Mouse (Mus musculus): ENCODE results near the gene BC067074.
"Not testable (repeated sequence)": the region's sequence is repeated elsewhere in the genome, so short reads cannot be mapped to it uniquely, and the experiment has no call there.

The BC067074 gene

DNA sequence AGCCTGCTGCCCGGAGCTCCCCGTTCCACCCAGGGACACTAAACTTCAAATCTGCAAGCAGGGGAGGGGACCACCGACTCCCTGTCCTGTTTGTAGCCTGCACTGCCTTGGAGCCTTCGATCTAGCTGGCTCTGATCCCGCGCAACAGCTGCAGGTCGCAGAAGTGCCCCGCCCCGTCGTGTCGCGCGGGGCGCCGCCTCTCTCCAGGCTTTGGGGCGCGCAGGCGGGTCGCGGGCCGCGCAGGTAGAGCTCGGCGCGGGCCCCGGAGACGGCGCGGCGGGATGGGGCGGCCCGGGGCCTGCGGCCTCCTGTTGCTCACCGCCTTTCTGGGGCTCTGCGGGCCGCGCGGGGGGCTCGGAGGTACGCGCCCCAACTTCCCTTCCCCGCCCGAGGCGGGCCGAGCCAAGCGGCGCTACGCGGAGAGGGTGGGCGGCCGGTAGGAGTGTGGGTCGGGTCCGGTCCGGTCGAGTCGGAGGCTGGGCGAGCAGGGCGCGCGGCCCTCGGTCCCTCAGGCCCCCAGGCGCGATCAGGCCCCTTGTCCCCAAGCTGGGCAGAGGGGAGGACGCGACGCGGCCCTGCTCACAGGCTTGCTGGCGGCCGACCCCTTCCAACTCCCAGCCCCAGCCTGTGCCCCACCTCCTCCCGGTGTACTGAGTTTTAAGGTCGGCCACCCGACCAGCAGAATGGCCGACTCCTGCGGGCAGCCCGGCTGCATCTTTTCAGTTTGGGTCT is at the start of gene BC067074:
BC067074 (plus strand) TSS at position 185 of the 732 bp plus-strand sequence.
- CTCF ChIA-PET = no interaction called here

DNA sequence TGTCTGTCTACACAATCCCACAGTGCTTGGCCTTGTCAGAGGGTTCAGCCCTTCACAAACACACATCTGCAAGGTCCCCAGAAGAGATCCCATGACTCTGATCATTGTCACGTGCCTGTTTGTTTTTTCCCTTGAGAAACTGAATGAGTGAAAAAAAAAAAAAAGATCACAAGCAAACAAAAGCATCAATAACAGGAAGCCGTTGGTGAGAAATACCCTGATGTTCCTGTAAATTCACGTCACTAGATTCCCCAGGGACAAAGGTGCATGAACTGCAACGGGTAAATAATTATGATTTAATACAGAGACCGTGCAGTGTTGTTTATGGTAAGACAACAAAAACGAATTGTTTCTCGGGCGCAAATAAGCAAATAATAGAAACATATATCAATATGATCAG is 47.9 kb upstream of the BC067074 start:
- CTCF ChIA-PET = interaction anchor here (0.7 kb wide), 1 partner anchor 1050 kb away, joined by 7 read pairs; no protein-coding TSS in a partner anchor

DNA sequence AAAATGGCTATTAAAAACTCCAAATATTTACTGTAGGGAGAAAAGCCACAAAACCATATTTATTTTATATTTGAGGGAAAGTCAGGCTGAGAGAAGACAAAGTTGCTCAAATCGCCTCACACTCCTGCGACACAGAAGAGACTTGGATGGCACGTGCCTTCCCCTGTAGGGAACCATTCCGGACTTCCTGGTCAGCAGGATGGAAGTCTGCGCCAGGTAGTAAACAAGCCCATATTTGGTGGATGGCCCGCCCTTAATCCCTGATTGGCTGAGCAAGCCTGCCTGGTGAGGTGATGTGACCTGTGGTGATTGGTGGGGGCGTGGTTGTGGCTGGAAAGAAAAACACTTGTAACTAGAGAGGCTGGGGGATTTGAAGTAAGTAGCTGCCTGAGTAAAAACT is 40.4 kb upstream of the BC067074 start:
- CTCF ChIA-PET = not testable (repeated sequence)

DNA sequence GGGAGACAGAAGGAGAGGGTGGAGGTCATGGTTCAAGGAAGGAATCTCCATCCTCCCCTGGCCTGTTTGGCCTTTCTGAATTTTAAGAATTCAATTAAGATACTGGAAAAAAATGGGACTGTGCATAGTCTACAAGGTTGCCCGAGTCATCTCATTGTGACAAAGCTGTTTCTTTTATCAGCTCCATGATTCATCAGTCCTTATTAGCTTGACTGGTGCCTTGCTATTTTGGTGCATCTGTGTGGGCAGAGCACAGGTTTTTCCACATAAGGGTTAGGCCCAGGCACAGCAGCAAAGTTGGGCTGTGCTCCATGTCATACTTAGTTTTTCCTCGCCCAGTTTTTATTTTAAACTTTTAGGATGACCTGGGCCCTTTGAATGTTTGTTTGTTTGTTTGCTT is 36.2 kb upstream of the BC067074 start:
- CTCF ChIA-PET = no interaction called here

DNA sequence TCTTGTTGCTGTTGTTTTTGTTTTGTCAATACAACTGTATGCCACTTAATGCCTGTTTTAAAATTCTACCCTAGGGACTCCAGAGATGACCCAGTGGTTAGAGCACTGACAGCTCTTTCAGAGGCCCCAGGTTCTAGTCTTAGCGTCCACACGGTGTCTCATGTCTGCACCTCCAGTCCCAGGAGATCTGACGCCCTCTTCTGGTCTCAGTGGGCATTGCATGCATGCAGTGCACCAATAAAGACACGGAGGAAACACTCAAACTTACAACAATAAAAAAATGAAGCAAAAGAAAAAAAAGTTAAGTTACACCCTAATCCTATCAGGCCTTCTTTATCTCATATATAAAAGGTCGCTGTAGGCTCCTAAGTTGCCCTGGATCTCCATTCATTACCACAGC is 35.8 kb upstream of the BC067074 start:
- CTCF ChIA-PET = no interaction called here

DNA sequence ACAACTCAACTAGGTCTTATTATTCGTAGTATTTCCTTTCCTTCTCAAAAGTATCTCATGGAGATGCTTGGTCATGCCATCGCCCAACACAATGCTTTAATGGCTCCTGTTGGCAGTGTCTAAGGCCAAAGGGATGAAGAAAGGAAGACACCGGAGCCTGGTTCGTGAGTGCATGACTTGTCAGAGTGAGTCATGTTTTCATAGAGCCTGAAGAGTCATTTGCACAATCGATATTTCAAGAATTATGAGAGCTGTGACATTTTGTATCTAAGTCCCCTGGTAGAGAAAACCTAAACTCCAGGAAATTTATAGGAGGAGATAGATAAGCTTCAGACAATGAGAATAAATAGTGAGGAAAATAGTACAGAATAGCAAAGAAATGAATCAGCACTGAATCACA is 33.7 kb upstream of the BC067074 start:
- CTCF ChIA-PET = no interaction called here

DNA sequence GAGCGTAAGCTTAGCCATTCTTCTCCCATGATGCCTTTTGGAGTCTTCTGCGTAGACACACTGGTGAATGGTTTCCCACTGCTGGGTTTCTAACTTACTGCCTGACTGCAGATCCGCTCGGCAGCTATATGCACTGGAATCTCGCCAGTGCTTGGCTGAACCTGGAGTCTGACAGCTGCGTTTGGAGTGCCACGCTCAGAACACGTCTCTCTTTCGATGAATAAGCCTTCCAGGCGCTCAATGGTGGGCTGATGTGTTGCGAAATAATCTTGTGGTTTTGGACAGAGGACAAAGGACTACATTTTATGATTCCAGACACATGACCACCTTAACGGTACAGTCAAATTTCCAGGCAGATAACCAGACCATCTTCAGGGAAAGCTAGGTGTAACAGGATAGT is 30.1 kb upstream of the BC067074 start:
- CTCF ChIA-PET = no interaction called here

DNA sequence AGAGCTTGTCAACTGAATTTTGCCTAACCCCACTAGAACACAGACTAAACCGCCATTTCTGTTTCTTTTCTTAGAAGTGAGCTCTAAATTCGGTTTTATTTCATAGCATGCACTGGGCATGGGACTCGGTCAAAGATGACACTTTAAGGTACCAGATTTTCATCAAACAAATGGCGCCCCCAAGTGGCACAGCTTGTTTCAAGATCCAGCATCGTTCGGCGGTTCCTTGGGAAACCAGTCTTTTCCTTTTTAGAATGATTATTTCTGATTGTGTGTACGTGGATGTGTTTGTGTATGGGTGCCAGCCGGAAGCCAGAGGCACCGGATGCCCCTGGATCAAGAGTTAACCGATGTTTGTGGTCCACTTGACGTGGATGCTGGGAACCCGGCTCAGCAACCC is 27.7 kb upstream of the BC067074 start:
- CTCF ChIA-PET = no interaction called here

DNA sequence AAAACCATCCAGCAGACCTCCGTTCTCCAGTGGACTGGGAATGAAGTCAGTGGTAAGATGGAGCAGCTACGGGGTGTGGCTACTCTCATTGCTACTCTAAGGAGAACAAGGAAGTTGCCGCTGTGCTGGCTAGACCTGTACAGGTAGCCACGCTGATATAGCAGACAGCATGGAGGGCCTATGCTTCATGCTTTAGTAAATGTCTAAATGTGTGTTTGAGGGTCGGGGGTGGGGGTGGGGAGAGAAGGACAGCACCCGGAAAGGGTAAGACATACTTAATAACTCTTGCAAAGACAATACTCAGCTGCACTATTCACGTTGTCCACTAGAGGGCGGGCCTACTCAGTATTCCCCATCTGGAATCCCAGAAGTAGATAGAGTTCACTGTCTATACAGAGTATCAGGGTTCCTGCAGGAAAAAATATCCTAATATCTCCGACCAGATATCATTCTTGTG is 26.4 kb upstream of the BC067074 start:
- CTCF ChIA-PET = interaction anchor here (0.7 to 1.4 kb wide), 3 partner anchors 352 to 403 kb away, joined by 3 to 10 read pairs (median 6); partner anchors contain the start of gene Snx18

DNA sequence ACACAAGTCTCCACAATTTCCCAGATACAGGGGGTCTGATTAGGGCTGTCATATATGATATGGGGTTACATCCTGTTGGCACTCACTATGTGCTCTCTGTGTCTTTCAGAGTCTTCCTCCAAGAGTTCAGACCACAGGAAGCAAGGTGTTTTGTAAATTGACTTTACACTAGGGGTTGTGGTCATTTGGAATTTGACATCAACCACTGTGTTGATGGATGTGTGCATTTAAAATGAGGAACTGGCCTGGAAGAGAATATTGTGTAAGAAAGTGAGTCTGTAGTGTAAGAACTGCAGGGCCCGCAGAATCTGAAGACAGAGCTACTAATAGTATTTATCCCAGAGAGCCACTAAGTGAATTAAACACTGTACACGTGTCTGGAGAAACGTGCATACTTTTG is 25.8 kb upstream of the BC067074 start:
- CTCF ChIA-PET = interaction anchor here (0.5 to 1.4 kb wide), 3 partner anchors 347 to 367 kb away, joined by 3 to 6 read pairs (median 3); partner anchors contain the start of gene Snx18

DNA sequence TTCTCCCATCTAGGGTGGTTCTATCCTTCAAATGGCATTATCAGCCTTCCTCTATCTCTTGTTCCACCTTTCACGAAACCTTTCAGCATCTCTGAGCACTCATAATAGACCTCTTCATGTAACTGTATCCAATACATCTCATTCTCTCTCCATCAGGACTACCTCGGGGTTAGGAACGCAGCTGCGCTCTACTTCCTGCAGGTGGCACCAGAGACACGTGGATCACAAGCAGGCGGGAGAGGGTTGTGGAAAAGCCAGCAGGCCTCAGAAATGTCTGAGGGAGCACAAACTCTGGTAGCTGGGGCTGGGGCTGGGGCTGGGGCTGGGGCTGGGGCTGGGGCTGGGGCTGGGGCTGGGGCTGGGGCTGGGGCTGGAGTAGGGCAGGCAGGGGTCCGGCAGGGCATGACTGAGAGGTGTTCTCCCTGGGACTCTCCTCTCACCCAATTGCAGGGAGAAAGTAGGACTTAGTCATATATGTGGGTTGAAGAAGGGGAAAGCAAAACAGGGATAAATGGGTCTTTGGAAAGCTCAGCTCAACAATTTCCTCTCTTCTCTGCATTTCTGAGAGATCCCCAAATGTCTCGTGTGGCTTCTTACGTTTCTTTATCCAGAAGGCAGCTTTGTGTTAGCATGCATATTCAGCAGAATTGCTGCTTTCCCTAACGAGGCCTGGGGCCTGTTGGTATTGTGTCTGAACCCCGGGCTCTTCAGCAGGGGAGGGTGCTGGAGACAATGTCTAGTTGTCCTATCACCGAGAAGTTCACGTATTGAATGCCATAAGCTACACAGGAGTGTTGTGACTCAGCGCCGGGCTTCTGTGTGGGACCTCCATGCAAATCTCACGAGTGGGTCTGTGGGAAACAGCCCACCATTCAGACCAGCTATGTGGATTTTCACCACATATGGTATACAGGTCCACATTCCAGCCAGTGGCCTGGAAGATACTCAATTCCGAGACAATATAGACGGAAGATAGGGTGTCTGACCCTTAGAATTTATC is 22.9 kb upstream of the BC067074 start:
- CTCF ChIA-PET = interaction anchor here (0.6 kb wide), 1 partner anchor 384 kb away, joined by 4 read pairs; no protein-coding TSS in a partner anchor

DNA sequence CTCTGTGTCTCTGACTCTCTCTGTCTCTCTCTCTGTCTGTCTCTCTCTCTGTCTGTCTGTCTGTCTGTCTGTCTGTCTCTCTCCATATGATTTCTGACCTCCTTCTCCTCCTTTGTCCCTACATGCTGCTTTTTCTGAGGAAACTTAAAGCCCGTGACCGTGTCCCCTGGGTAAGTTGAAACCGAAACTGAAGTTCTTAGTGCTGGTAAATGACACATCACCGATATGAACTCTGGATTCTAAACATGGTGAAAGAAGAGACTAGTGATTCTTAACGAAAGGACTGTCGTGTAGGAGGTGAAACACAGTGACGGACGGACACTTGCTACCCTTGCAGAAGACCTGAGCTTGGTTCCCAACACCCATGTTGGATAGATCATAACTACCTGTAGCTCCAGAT is 21.8 kb upstream of the BC067074 start:
- CTCF ChIA-PET = no interaction called here

DNA sequence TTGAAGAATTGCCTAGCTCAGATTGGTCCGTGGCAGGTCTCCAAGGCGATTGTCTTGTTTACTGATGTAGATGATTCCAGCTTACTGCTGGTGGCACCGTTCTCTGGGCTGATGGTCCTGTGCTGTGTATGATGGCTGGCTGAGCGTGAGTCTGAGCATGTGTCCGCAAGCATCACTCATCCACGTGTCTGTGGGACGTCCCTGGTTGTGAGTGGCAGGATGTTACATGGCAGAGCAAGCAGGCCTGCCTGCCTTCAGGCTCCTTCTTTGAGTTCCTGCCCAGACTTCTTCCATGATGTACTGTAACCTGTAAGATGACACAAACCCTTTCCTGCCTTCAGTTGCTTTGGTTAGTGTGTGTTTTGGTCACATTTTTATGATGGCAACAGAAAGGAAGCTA is 5.8 kb upstream of the BC067074 start:
- CTCF ChIA-PET = no interaction called here

DNA sequence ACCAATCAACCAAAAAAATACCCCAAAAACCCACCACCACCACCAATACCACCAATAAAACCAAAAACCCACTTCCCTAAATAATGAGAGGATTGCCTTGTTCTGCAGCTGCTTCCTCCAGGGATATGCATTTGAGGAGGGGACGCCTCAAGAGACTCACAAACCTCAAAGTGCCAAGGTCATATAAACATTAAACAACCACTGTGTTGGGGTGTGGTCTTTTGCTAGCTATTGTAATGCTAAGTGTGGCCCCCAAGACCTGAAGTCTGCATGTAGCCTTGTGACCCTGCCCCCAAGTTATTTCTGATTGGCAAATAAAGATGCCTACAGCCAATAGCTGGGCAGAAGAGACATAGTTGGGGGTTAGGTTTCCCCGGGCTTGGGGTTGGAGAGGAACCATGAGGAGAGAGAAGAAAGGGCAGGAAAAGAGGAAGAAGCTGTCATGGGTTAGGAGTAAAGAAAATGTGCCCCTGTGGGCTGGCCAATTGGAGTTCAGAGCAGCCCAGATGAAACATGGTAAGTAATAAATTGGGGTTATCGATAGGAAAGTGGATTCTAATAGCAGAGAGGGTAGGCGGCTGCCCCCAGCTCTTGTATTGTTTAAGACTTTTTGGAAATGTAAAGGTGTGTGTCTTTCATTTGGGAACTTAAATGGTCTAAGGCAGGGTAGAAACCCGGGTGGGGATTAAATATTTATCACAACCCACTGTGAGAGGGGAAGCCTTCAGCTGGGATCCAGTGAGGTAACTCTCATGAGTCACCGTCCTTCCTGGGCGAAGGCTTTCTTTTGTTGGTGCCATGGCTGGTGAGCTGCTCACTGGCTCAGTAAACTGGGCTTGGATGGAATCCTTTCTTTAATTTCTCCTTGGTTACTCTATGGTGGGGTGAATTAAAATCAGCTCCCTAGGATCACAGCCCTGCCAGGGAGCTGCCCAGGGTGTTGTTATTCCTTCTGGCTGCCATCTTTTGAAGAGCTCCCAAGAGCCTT is 4.5 kb upstream of the BC067074 start:
- CTCF ChIA-PET = no interaction called here

DNA sequence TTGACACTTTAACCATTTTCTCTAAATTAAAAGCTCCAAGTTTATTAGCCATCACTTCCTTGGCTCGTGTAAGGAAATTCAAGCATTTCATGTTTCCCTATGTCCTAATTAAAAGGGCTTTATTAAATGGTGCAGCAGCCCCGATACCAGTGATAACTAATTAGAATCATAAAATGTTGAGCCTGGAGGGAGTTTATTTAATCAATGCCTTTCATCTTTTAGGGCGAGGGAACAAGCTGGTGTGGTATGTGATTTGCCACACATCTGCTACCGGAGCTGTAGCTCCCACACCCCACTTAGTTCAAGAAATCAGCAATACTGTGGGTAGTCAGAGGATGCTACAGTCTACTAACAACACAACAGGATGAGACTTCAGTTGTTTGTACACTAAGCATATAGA is 3.2 kb upstream of the BC067074 start:
- CTCF ChIA-PET = no interaction called here

DNA sequence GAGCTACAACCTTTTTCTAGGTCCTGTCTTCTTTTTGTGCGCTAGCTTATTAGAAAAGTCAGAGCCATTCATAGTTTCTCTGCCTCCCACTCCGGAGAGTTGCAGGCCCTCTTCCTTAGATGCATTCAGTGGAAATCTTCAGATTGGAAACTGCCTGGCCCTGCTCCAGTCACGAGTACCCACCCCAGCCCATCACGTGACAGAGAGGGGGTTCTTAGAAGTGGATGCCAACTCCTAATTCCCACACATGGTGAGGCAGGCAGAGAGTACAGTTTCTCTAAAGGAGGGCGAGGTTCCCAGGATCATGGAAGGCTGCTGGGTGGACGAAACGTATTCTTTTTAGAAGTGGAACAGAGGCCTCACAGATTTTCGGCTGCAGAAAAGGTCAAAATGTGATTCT is 958 bp upstream of the BC067074 start:
- CTCF ChIA-PET = no interaction called here

DNA sequence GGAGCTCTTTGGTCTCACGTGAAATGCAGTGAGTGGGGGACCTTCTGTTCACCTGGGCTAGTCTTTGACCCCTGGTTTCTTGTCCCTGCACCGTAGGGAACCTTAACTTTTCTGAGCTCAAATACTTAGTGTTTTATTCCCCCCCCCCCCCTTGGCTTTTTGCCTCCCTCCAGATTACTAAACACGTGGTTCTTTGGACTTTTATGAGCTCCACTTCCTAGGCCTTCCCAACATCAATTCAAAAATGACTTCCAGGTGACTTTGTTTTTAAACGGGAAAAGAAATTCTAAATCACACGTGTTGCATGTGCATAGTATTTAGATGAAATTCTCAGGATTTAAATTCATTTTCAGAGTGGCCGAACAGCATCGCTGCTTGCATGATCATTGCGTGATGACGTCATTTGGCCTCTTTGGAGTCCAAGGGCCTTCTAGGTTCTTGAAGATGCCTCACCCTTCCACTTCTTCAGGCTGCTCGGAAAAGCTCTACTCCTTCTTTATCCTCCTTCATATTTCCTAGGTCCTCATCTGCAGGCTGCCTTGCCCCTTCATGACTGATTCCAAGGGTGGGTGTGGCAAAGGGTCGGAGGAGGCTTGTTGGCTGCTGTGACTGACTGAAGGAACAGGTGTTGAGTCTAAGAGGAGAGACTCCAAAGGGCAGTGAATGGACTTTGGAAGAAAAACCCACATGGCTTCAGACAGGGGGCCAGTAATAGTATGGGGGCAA is 911 bp downstream of the BC067074 start:
- CTCF ChIA-PET = interaction anchor here (0.6 kb wide), 1 partner anchor 645 kb away, joined by 5 read pairs; no protein-coding TSS in a partner anchor

DNA sequence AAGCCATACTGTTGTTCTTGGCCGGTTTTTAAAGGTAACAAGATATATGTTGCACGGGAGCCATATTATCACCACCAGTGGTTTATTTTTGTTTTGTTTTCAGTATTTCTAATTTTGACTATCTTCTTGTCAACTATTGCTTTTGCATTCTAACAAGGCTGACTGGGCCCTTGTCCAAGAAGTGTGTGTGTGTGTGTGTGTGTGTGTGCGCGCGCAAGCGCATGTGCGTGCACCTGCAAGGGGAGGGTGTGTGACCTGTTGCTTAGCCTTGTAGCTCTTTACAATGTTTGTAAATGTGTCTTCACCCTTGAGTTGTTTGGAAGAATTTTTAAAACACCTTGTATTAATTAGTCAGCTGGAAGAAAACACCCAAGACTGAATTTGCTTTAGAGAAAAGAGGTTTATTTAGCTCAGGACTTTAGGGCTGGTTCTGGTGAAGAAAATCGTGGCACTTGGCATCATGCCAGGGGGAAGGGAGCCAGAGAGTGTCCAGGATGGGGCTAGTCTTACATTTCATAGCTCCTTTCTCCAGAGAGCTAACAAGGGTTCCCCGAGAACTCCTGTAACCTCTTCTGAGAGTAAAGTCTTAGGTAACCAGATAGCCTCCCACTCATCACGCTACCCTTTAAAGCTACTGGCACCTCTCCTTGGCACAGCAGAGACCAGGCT is 3.0 kb downstream of the BC067074 start:
- CTCF ChIA-PET = no interaction called here

DNA sequence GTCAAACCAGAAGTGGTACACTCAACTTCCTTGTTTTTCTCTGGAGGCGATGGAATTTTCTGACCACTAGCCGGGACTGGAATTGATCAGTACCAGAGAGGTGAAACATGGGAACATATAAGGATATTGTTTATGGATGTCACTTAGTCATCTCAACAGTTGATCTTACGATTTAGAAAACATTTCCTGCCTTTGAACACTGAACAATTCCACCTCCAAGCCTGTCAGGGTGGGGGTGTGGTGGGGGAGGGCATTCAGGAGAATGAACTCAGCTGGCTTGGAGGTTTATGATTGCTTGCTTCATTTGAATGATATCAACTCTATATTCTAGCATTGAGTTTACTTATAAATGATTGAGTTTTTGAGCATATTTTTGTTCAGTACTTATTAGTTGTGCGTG is 13.6 kb downstream of the BC067074 start:
- CTCF ChIA-PET = no interaction called here

DNA sequence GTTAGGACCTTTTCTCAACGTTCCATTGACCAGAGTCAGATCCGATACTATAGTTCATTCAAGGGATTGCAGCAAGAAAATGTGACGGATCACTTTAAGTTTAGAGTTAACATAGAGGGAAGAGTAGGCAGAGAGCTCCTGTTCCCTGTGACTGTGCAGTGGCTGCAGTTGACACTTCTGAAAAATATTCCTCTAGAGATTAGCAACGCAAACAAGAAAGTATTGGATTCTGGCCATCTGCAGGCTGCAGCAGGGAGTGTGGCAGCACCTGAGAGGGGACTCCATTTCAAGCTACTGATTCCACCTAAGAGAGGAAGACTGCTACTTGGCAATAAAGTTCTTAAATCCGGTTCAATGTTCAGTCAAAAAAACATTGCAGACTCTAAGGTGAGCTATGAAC is 26.6 kb downstream of the BC067074 start:
- CTCF ChIA-PET = no interaction called here
